Mouse (Mus musculus): ENCODE results near the gene Sh3rf3. TPM values are rescaled to one million over a fixed set of nuclear protein-coding genes. Genes with fewer than 3 reads are reported as not detected.
"Not testable (repeated sequence)": the region's sequence is repeated elsewhere in the genome, so short reads cannot be mapped to it uniquely, and the experiment has no call there.

Gene Sh3rf3
- polyA plus RNA-seq, 1 experiment from 2014 or later = not detected

GRCm38 (mm10) chr10:59091556-59091955, 278.4 kb downstream of the Sh3rf3 start:
- H3K27me3 ChIP-seq = no peaks in the 10 kb centered on the region; the same call in 1 of the 2 replicates
- DNase-seq (no peak), ATAC-seq (ENCODE audit: low read depth) (no peak)
- H3K4me3 ChIP-seq (replicated peaks) = no peak overlapping the region
- H3K9me3 ChIP-seq (replicated peaks) = no peaks in the 10 kb centered on the region
- no peak overlapping the region for H3K27ac ChIP-seq
- no peaks in the 10 kb centered on the region for H3K4me1 ChIP-seq (replicated peaks)
- H3K36me3 ChIP-seq = no peaks in the 10 kb centered on the region
- 62% methylated on average over 8 of the region's 8 CpGs for WGBS (ENCODE audit: insufficient replicate concordance)
- no peak overlapping the region for H3K9ac ChIP-seq
- H3K4me2 ChIP-seq = no peak overlapping the region

GRCm38 (mm10) chr10:59091988-59092387, 278.8 kb downstream of the Sh3rf3 start:
- H3K4me2 ChIP-seq = no peak overlapping the region
- no peak overlapping the region for H3K4me3 ChIP-seq (replicated peaks)
- H3K9ac ChIP-seq = no peak overlapping the region
- H3K36me3 ChIP-seq = no peaks in the 10 kb centered on the region
- no peak for DNase-seq
- no peak overlapping the region for H3K27ac ChIP-seq
- 77% methylated on average over 7 of the region's 7 CpGs for WGBS (ENCODE audit: insufficient replicate concordance)
- ATAC-seq (ENCODE audit: low read depth) = no peak
- no peaks in the 10 kb centered on the region; the same call in 1 of the 2 replicates for H3K27me3 ChIP-seq
- H3K4me1 ChIP-seq (replicated peaks) = no peaks in the 10 kb centered on the region
- no peaks in the 10 kb centered on the region for H3K9me3 ChIP-seq (replicated peaks)

GRCm38 (mm10) chr10:59103076-59103475, 289.9 kb downstream of the Sh3rf3 start:
- H3K36me3 ChIP-seq; H3K4me2 ChIP-seq; ATAC-seq (ENCODE audit: low read depth); H3K4me1 ChIP-seq (replicated peaks); DNase-seq; H3K27me3 ChIP-seq; H3K9me3 ChIP-seq (replicated peaks); H3K27ac ChIP-seq; H3K9ac ChIP-seq; H3K4me3 ChIP-seq (replicated peaks): not testable (repeated sequence)
- WGBS (ENCODE audit: insufficient replicate concordance) = 65% methylated on average over 5 of the region's 5 CpGs

- Histone ChIP-seq H3K27me3 (no peaks in the 10 kb centered on the region), H3K4me3 (replicated peaks) (no peak overlapping the region), H3K36me3 (no peaks in the 10 kb centered on the region), H3K27ac (no peak overlapping the region), H3K9me3 (replicated peaks) (no peaks in the 10 kb centered on the region), H3K9ac (no peak overlapping the region), H3K4me2 (no peak overlapping the region), H3K4me1 (replicated peaks) (no peaks in the 10 kb centered on the region)
- WGBS (ENCODE audit: insufficient replicate concordance) = 75% methylated on average over 5 of the region's 5 CpGs
- no peak for ATAC-seq (ENCODE audit: low read depth)
- no peak for DNase-seq
Observed at GRCm38 (mm10) chr10:59104683-59105082, 291.5 kb downstream of the Sh3rf3 start.

GRCm38 (mm10) chr10:59105885-59106284, 292.7 kb downstream of the Sh3rf3 start:
- Histone ChIP-seq H3K9ac (no peak overlapping the region), H3K9me3 (replicated peaks) (no peaks in the 10 kb centered on the region), H3K4me3 (replicated peaks) (no peak overlapping the region), H3K27ac (no peak overlapping the region), H3K4me2 (no peak overlapping the region), H3K36me3 (no peaks in the 10 kb centered on the region), H3K4me1 (replicated peaks) (no peaks in the 10 kb centered on the region), H3K27me3 (no peaks in the 10 kb centered on the region)
- 69% methylated on average over 8 of the region's 8 CpGs for WGBS (ENCODE audit: insufficient replicate concordance)
- ATAC-seq (ENCODE audit: low read depth) (no peak), DNase-seq (no peak)

GRCm38 (mm10) chr10:59106644-59107043, 293.5 kb downstream of the Sh3rf3 start:
- H3K4me2 ChIP-seq = no peak overlapping the region
- H3K27ac ChIP-seq = no peak overlapping the region
- H3K36me3 ChIP-seq = no peaks in the 10 kb centered on the region
- H3K9ac ChIP-seq = no peak overlapping the region
- ATAC-seq (ENCODE audit: low read depth) = no peak
- H3K9me3 ChIP-seq (replicated peaks) = no peaks in the 10 kb centered on the region
- H3K4me3 ChIP-seq (replicated peaks) = no peak overlapping the region
- H3K4me1 ChIP-seq (replicated peaks) = no peaks in the 10 kb centered on the region
- WGBS (ENCODE audit: insufficient replicate concordance) = 58% methylated on average over 3 of the region's 3 CpGs
- DNase-seq = no peak
- H3K27me3 ChIP-seq = no peaks in the 10 kb centered on the region

- H3K4me3 ChIP-seq (replicated peaks) = no peak overlapping the region
- WGBS (ENCODE audit: insufficient replicate concordance) = 21% methylated on average over 2 of the region's 2 CpGs
- H3K27me3 ChIP-seq = no peaks in the 10 kb centered on the region
- H3K4me1 ChIP-seq (replicated peaks) = no peaks in the 10 kb centered on the region
- ATAC-seq (ENCODE audit: low read depth) (no peak), DNase-seq (peak; percentile 29)
- no peak overlapping the region for H3K27ac ChIP-seq
- no peak overlapping the region for H3K4me2 ChIP-seq
- no peak overlapping the region for H3K9ac ChIP-seq
- H3K9me3 ChIP-seq (replicated peaks) = no peaks in the 10 kb centered on the region
- H3K36me3 ChIP-seq = no peaks in the 10 kb centered on the region
Observed at GRCm38 (mm10) chr10:59109015-59109414, 295.9 kb downstream of the Sh3rf3 start.

- WGBS (ENCODE audit: insufficient replicate concordance) = 74% methylated on average over 7 of the region's 7 CpGs
Observed at GRCm38 (mm10) chr10:59110386-59110785, 297.2 kb downstream of the Sh3rf3 start.

GRCm38 (mm10) chr10:59112755-59113154, 299.6 kb downstream of the Sh3rf3 start:
- Histone ChIP-seq H3K4me1 (replicated peaks) (no peaks in the 10 kb centered on the region), H3K9ac (no peak overlapping the region), H3K4me2 (no peak overlapping the region), H3K27ac (no peak overlapping the region), H3K36me3 (no peaks in the 10 kb centered on the region), H3K9me3 (replicated peaks) (no peaks in the 10 kb centered on the region), H3K27me3 (no peaks in the 10 kb centered on the region), H3K4me3 (replicated peaks) (no peak overlapping the region)
- WGBS (ENCODE audit: insufficient replicate concordance) = 57% methylated on average over 8 of the region's 8 CpGs
- ATAC-seq (ENCODE audit: low read depth) (no peak), DNase-seq (no peak)

More at GRCm38 (mm10) chr10:59110386-59110785, 297.2 kb downstream of the Sh3rf3 start:
- Histone ChIP-seq H3K36me3 (no peaks in the 10 kb centered on the region), H3K9ac (no peak overlapping the region), H3K4me3 (replicated peaks) (no peak overlapping the region), H3K4me2 (no peak overlapping the region), H3K9me3 (replicated peaks) (no peaks in the 10 kb centered on the region), H3K27me3 (no peaks in the 10 kb centered on the region), H3K4me1 (replicated peaks) (no peaks in the 10 kb centered on the region), H3K27ac (no peak overlapping the region)
- no peak for ATAC-seq (ENCODE audit: low read depth)
- no peak for DNase-seq

- ATAC-seq (ENCODE audit: low read depth) = no peak
- H3K9me3 ChIP-seq (replicated peaks) = no peaks in the 10 kb centered on the region
- no peak overlapping the region for H3K27ac ChIP-seq
- no peak overlapping the region for H3K4me3 ChIP-seq (replicated peaks)
- H3K36me3 ChIP-seq = no peaks in the 10 kb centered on the region
- no peaks in the 10 kb centered on the region for H3K27me3 ChIP-seq
- H3K4me2 ChIP-seq = no peak overlapping the region
- H3K9ac ChIP-seq = no peak overlapping the region
- WGBS (ENCODE audit: insufficient replicate concordance) = 65% methylated on average over 9 of the region's 9 CpGs
- no peak for DNase-seq
- H3K4me1 ChIP-seq (replicated peaks) = no peaks in the 10 kb centered on the region
Observed at GRCm38 (mm10) chr10:59113386-59113785, 300.2 kb downstream of the Sh3rf3 start.

- Histone ChIP-seq H3K27me3 (no peaks in the 10 kb centered on the region), H3K9me3 (replicated peaks) (no peaks in the 10 kb centered on the region), H3K9ac (no peak overlapping the region), H3K27ac (no peak overlapping the region), H3K4me3 (replicated peaks) (no peak overlapping the region), H3K36me3 (no peaks in the 10 kb centered on the region), H3K4me2 (no peak overlapping the region), H3K4me1 (replicated peaks) (no peaks in the 10 kb centered on the region)
- DNase-seq (no peak), ATAC-seq (ENCODE audit: low read depth) (no peak)
- WGBS (ENCODE audit: insufficient replicate concordance) = 54% methylated on average over 15 of the region's 15 CpGs
Observed at GRCm38 (mm10) chr10:59114535-59115291, 301.6 kb downstream of the Sh3rf3 start.

- DNase-seq (no peak), ATAC-seq (ENCODE audit: low read depth) (no peak)
- Histone ChIP-seq H3K4me1 (replicated peaks) (no peaks in the 10 kb centered on the region), H3K36me3 (no peaks in the 10 kb centered on the region), H3K27me3 (no peaks in the 10 kb centered on the region), H3K9ac (no peak overlapping the region), H3K9me3 (replicated peaks) (no peaks in the 10 kb centered on the region), H3K4me2 (no peak overlapping the region), H3K4me3 (replicated peaks) (no peak overlapping the region), H3K27ac (no peak overlapping the region)
- WGBS (ENCODE audit: insufficient replicate concordance) = 75% methylated on average over 2 of the region's 2 CpGs
Observed at GRCm38 (mm10) chr10:59115691-59116090, 302.5 kb downstream of the Sh3rf3 start.

Measured in liver, embryonic 13.5 days (tissue).